Mouse (Mus musculus) liver, embryonic 12.5 days (tissue): ENCODE data around the gene Tmem229b. TPM values are rescaled to one million over a fixed set of nuclear protein-coding genes. Genes with fewer than 3 reads are reported as not detected.

Experiments
- ATAC-seq: fragments of 200-750 bp; cut with Nextera tagmentation; 2 replicates; pipeline ENCODE4 v1.8.0; 2017; ENCODE audit warnings: moderate number of reproducible peaks, mild to moderate bottlenecking, moderate library complexity
- H3K27ac ChIP-seq: fragments of 300-500 bp; sonication (generic); 2 replicates; pipeline ENCODE4 v1.5.1; 2016; ENCODE audit warnings: mild to moderate bottlenecking
- H3K27me3 ChIP-seq: fragments of 300-500 bp; sonication (generic); replicated peaks from 2 replicates; pipeline ENCODE4 v1.6.1; 2016; ENCODE audit warnings: mild to moderate bottlenecking, moderate library complexity
- H3K36me3 ChIP-seq: fragments of 300-500 bp; sonication (generic); 2 replicates; pipeline ENCODE4 v1.6.1; 2016; ENCODE audit warnings: mild to moderate bottlenecking, moderate library complexity
- H3K4me1 ChIP-seq: fragments of 300-500 bp; sonication (generic); 2 replicates; pipeline ENCODE4 v1.6.1; 2016
- H3K4me2 ChIP-seq: fragments of 300-500 bp; sonication (generic); 2 replicates; pipeline ENCODE4 v1.6.1; 2016; ENCODE audit warnings: mild to moderate bottlenecking, moderate library complexity
- H3K4me3 ChIP-seq: fragments of 300-500 bp; sonication (generic); 2 replicates; pipeline ENCODE4 v1.5.1; 2016; ENCODE audit warnings: mild to moderate bottlenecking, moderate library complexity
- H3K9ac ChIP-seq: fragments of 300-500 bp; sonication (generic); 2 replicates; pipeline ENCODE4 v1.6.1; 2016; ENCODE audit warnings: mild to moderate bottlenecking, moderate library complexity
- H3K9me3 ChIP-seq: fragments of 300-500 bp; sonication (generic); replicated peaks from 2 replicates; pipeline ENCODE4 v1.6.1; 2016; ENCODE audit warnings: mild to moderate bottlenecking, moderate library complexity
- WGBS: fragments of 180-500 bp; shearing (Covaris S2); methylation state at CpG from one replicate; pipeline ENCODE4 v1.1.7; 2016; ENCODE audit not compliant: insufficient replicate concordance; 5-methylcytosine and 5-hydroxymethylcytosine counted together
- polyA plus RNA-seq: library from polyadenylated mRNA; unstranded; fragments of >200 nt; fragmentation: Nextera tagmentation; extraction: Ambion mirVana; gene quantifications from 2 replicates; pipeline ENCODE4 v1.2.1, GENCODE M21; 2016

Gene Tmem229b
- polyA plus RNA-seq: 3.7 and 3.8 TPM in 2 replicates

- Histone ChIP-seq H3K9me3 (no peaks in the 10 kb centered on the region), H3K4me3 (peak within 1 kb of the TSS; percentile 85), H3K9ac (peak within 1 kb of the TSS; percentile 79), H3K4me1 (peaks cover 24% of the 10 kb centered on the region), H3K36me3 (no peaks in the 10 kb centered on the region), H3K4me2 (peak within 1 kb of the TSS; percentile 95), H3K27me3 (peaks cover 52% of the 10 kb centered on the region), H3K27ac (no peak within 1 kb of the TSS)
- peak; percentile 50; the same call in 1 of the 2 replicates for ATAC-seq
- 3% methylated on average over 47 of the region's 49 CpGs for WGBS
Observed at GRCm38 (mm10) chr12:79007126-79007753, at the start of gene Tmem229b. Tmem229b (minus strand) TSS chr12:79007627.

- 50% methylated on average over 7 of the region's 7 CpGs for WGBS
- H3K4me1 ChIP-seq: peaks cover 17% of the 10 kb centered on the region
- H3K27ac ChIP-seq: no peak overlapping the region
- no peaks in the 10 kb centered on the region for H3K9me3 ChIP-seq
- no peaks in the 10 kb centered on the region for H3K36me3 ChIP-seq
- ATAC-seq: peak; percentile 87
- no peak overlapping the region for H3K4me3 ChIP-seq
- H3K9ac ChIP-seq: no peak overlapping the region
- H3K27me3 ChIP-seq: no peaks in the 10 kb centered on the region
- H3K4me2 ChIP-seq: no peak overlapping the region
Observed at GRCm38 (mm10) chr12:79055276-79055675, 47.8 kb upstream of the Tmem229b start.

DNA sequence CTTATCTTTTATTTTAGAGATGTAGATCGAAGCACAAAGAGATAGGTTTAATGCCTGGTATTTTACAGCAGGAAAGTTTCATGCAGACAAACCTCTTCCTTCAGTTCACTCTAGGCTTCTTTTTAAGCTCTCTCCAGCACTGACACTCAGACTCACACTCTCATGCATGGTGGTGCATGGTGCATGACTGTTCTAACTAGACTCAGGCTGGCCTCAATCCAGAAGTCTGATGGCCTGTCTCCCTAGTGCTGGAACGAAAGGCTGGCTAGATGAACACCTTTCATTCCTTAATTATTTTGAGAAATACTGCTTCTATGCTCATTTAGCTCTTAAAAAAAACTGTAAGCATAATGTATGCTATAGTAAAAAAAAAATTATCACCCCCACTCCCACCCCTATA lies 44.6 kb upstream of the Tmem229b start:
- Histone ChIP-seq H3K27ac (no peak overlapping the region), H3K4me2 (no peak overlapping the region), H3K9ac (no peak overlapping the region), H3K27me3 (no peaks in the 10 kb centered on the region), H3K9me3 (no peaks in the 10 kb centered on the region), H3K4me3 (no peak overlapping the region), H3K36me3 (no peaks in the 10 kb centered on the region), H3K4me1 (peaks cover 17% of the 10 kb centered on the region)
- no peak for ATAC-seq
- WGBS: 80% methylated on average over 2 of the region's 2 CpGs

- Histone ChIP-seq H3K27ac (no peak overlapping the region), H3K4me2 (no peak overlapping the region), H3K27me3 (no peaks in the 10 kb centered on the region), H3K4me1 (peaks cover 17% of the 10 kb centered on the region), H3K4me3 (no peak overlapping the region), H3K9me3 (no peaks in the 10 kb centered on the region), H3K36me3 (no peaks in the 10 kb centered on the region), H3K9ac (no peak overlapping the region)
- WGBS: 61% methylated on average over 3 of the region's 3 CpGs
- no peak for ATAC-seq
Observed at GRCm38 (mm10) chr12:79050545-79051212, 43.3 kb upstream of the Tmem229b start.

DNA sequence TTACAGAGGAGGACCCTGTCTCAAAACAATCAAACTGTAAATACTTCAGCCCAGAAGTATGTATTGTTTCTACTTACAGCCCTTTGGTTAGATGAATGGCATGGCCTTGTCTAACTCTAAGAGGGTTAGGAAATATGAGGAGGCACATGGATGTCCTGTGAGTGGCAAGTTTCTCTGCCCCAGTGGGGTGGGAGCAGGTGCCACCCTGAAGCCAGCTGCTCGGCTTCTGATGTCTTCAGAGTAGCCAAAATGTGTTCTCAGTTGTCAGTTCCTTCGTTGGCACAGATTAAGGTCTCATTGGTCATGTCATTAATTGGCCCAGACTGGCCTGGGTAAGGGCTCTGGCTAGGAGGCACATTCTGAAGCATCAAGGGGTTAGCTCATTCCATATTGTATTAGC lies 42.4 kb upstream of the Tmem229b start:
- H3K9ac ChIP-seq: no peak overlapping the region
- no peaks in the 10 kb centered on the region for H3K9me3 ChIP-seq
- 77% methylated on average over 2 of the region's 2 CpGs for WGBS
- no peak overlapping the region for H3K4me2 ChIP-seq
- no peak for ATAC-seq
- H3K4me1 ChIP-seq: peaks cover 10% of the 10 kb centered on the region
- no peaks in the 10 kb centered on the region for H3K36me3 ChIP-seq
- H3K27ac ChIP-seq: no peak overlapping the region
- H3K4me3 ChIP-seq: no peak overlapping the region
- no peaks in the 10 kb centered on the region for H3K27me3 ChIP-seq

GRCm38 (mm10) chr12:79048898-79049297 lies 41.5 kb upstream of the Tmem229b start:
- Histone ChIP-seq H3K4me3 (no peak overlapping the region), H3K9me3 (no peaks in the 10 kb centered on the region), H3K27ac (no peak overlapping the region), H3K4me1 (peaks cover 7% of the 10 kb centered on the region), H3K27me3 (no peaks in the 10 kb centered on the region), H3K36me3 (no peaks in the 10 kb centered on the region), H3K9ac (no peak overlapping the region), H3K4me2 (no peak overlapping the region)
- ATAC-seq: no peak
- 73% methylated on average over 1 of the region's 1 CpGs for WGBS

- Histone ChIP-seq H3K4me2 (no peak overlapping the region), H3K9me3 (no peaks in the 10 kb centered on the region), H3K9ac (no peak overlapping the region), H3K27ac (no peak overlapping the region), H3K27me3 (no peaks in the 10 kb centered on the region), H3K4me1 (no peaks in the 10 kb centered on the region), H3K36me3 (no peaks in the 10 kb centered on the region), H3K4me3 (no peak overlapping the region)
- ATAC-seq: no peak
- 75% methylated on average over 7 of the region's 7 CpGs for WGBS
Observed at GRCm38 (mm10) chr12:79047203-79047602, 39.8 kb upstream of the Tmem229b start.

GRCm38 (mm10) chr12:79046171-79046570 lies 38.7 kb upstream of the Tmem229b start:
- Histone ChIP-seq H3K4me2 (no peak overlapping the region), H3K4me1 (peaks cover 9% of the 10 kb centered on the region), H3K4me3 (no peak overlapping the region), H3K27me3 (no peaks in the 10 kb centered on the region), H3K9me3 (no peaks in the 10 kb centered on the region), H3K36me3 (no peaks in the 10 kb centered on the region), H3K27ac (no peak overlapping the region), H3K9ac (no peak overlapping the region)
- 56% methylated on average over 6 of the region's 6 CpGs for WGBS
- ATAC-seq: no peak

DNA sequence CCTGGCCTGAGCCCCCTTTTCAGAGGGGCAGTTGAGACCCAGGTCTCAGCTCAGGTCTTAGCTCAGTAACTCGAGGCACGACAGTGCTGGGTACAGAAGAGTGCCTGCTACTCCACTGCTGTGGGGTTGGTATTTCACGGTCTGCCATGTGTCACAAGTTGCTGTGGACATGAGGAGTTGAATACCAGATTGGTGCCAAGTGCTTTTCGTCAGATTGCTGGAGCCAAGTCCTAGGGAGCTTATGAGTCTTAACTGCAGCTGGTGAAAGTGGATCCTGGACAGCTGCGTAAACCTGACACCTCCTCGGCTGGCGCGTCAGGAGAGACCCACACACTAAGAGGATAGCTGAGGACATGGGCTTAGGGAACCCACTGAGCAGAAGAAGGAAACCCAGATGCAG lies 37.2 kb upstream of the Tmem229b start:
- H3K27me3 ChIP-seq: no peaks in the 10 kb centered on the region

GRCm38 (mm10) chr12:79041436-79041835 lies 34.0 kb upstream of the Tmem229b start:
- ATAC-seq: no peak
- Histone ChIP-seq H3K9me3 (no peaks in the 10 kb centered on the region), H3K36me3 (no peaks in the 10 kb centered on the region), H3K27ac (no peak overlapping the region), H3K27me3 (no peaks in the 10 kb centered on the region; the same call in 1 of the 2 replicates), H3K9ac (no peak overlapping the region), H3K4me3 (no peak overlapping the region), H3K4me2 (no peak overlapping the region), H3K4me1 (peaks cover 10% of the 10 kb centered on the region)

More for the DNA sequence above, 37.2 kb upstream of the Tmem229b start:
- peaks cover 10% of the 10 kb centered on the region for H3K4me1 ChIP-seq
- no peaks in the 10 kb centered on the region for H3K9me3 ChIP-seq
- H3K4me3 ChIP-seq: no peak overlapping the region
- H3K36me3 ChIP-seq: no peaks in the 10 kb centered on the region
- ATAC-seq: no peak
- no peak overlapping the region for H3K27ac ChIP-seq
- no peak overlapping the region for H3K4me2 ChIP-seq
- 75% methylated on average over 8 of the region's 8 CpGs for WGBS
- no peak overlapping the region for H3K9ac ChIP-seq

GRCm38 (mm10) chr12:79040201-79040827 lies 32.9 kb upstream of the Tmem229b start:
- no peak overlapping the region for H3K27ac ChIP-seq

GRCm38 (mm10) chr12:79039708-79040107 lies 32.3 kb upstream of the Tmem229b start:
- no peak overlapping the region for H3K27ac ChIP-seq
- no peaks in the 10 kb centered on the region; the same call in 1 of the 2 replicates for H3K27me3 ChIP-seq
- H3K4me1 ChIP-seq: peaks cover 10% of the 10 kb centered on the region
- H3K4me3 ChIP-seq: no peak overlapping the region
- WGBS: 50% methylated on average over 8 of the region's 8 CpGs
- H3K36me3 ChIP-seq: no peaks in the 10 kb centered on the region
- no peak for ATAC-seq
- no peak overlapping the region for H3K4me2 ChIP-seq
- H3K9ac ChIP-seq: no peak overlapping the region
- H3K9me3 ChIP-seq: no peaks in the 10 kb centered on the region

More at GRCm38 (mm10) chr12:79040201-79040827, 32.9 kb upstream of the Tmem229b start:
- Histone ChIP-seq H3K4me1 (peaks cover 10% of the 10 kb centered on the region), H3K4me3 (no peak overlapping the region), H3K9ac (no peak overlapping the region), H3K4me2 (no peak overlapping the region), H3K27me3 (no peaks in the 10 kb centered on the region; the same call in 1 of the 2 replicates), H3K36me3 (no peaks in the 10 kb centered on the region), H3K9me3 (no peaks in the 10 kb centered on the region)
- WGBS: 74% methylated on average over 11 of the region's 11 CpGs
- no peak for ATAC-seq
